Mouse (Mus musculus) testis, adult 2 months (tissue): ENCODE measurements around the gene Sp8.

ENCODE experiments used
- CTCF ChIP-seq: fragments of 200-500 bp; IDR thresholded peaks from 2 replicates; pipeline ENCODE4 v1.5.1; 2012; ENCODE audit warnings: low read depth, mild to moderate bottlenecking, inconsistent platforms, low read length, moderate library complexity; ENCODE audit not compliant: control insufficient read depth, insufficient read depth, insufficient replicate concordance
- POLR2A ChIP-seq: fragments of 200-500 bp; IDR thresholded peaks from 2 replicates; pipeline ENCODE4 v1.6.1; 2012; ENCODE audit warnings: low read depth, mild to moderate bottlenecking, inconsistent platforms, low read length, moderate library complexity; ENCODE audit not compliant: control insufficient read depth

GRCm38 (mm10) chr12:118842671-118843411 lies 3.3 kb upstream of the Sp8 start:
- TF ChIP-seq CTCF (no peak), POLR2A (no peak)
